Mouse (Mus musculus) activated CD4-positive, CD25-positive, alpha-beta regulatory T cell, adult 4 months (primary cell): ENCODE measurements around the gene BC025446. TPM values are rescaled to one million over a fixed set of nuclear protein-coding genes. Genes with fewer than 3 reads are reported as not detected.
"Not testable (repeated sequence)": the region's sequence is repeated elsewhere in the genome, so short reads cannot be mapped to it uniquely, and the experiment has no call there.

Source experiments
- ATAC-seq: one replicate; pipeline ENCODE4 v1.8.0; 2017
- polyA plus RNA-seq, 2 experiments: library from polyadenylated mRNA; unstranded; fragments of 100-300 nt; shearing (Covaris generic); gene quantifications; one replicate each; pipeline ENCODE4 v1.2.1; 2017

The BC025446 gene
- polyA plus RNA-seq, result not detected

DNA sequence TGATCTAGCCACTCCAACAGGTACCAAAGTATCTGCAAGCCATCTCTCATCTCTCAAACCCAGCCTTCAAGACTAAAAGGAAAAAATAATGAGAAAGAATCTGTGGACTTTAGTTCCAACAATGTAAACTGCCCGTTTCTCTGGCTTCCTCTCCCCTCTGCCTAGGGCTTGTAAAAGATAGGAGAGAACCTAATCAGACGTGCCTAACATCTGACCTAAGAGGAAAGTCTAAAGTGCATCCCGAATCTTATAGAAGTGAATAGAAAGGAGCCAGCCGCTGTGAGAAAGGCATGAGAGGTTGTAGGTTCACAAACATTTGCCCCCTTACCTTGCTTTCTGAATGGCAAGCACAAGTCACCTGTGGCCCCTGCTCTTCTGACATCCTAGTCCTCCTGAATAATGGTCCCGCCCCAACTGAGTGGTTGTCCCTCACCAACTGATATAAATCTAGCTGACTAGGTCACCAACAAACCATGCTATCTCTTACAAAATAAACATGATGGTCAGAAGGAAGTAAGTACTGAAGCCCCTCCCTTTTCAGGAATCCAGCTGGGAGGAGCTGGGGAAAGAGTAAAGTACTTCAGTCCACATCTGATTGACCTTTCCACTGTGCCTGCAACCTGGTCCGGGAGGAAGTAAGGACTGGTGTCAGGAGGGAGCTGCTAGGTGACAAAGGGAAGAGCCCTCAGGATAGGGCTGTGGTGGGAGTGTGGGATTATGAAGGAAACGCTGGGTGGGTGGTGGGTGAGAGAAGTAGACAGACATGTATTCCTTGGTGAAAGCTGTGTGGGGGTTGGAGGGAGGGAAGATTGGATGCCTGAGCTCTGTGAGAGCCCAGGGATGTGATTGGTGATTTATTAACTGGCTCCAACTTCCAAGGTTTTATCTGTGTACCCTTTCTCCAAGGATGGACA is at the start of gene BC025446:
BC025446 (plus strand) TSS at position 599 of the 914 bp plus-strand sequence.
- no peak for ATAC-seq

DNA sequence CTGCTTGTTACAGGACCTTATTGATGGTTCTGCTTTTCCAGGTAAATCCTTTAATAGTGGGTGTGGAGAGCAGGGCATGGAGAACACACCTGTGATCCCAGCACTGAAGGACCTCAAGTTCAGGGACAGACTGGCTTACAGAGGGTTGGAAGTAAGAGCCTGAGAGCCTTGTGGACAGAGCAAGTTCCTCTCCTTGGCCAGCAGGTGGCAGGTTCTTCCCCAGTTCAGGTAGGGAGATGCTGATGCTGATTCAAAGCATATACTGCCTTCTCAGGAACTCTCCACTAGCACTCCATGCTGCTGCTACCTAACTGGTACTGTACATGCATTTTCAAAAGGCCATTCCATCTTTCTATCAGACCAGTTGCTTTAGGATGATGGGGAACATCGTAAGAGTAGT is 40.7 kb upstream of the BC025446 start:
- no peak for ATAC-seq

DNA sequence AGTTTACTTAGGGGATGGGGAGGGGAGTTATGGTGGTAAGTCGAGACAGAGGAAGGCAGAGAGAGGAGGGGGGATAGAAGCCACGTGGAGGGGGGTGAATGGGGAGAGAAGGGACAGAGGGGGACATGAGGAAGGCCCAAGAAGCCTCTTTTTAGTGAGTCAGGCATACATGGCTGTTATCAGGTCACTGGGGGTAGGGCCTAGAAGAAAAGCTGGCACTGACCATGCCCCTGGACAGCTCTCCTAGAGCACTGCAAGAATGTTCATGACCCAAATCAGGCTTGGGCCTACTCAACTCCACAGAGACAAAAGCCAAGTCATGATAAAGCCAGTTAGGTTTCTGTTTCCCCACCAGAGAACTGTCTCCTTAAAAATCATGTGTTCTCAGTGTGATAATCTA is 29.9 kb upstream of the BC025446 start:
- no peak for ATAC-seq

DNA sequence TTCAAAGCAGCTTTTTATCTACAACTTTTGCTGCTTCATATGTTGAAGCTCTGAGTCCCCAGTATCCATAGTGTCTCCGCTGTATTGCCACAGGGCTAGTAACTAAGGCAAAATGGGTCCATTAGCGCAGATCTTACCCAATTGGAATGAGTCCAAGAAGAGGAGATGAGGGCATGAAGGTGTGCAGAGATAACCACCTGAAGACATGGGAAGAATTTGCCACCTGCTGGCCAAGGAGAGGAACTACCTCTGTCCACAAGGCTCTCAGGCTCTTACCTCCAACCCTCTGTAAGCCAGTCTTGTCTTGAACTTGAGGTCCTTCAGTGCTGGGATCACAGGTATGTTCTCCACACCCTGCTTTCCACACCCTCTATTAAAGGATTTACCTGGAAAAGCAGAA is 27.1 kb upstream of the BC025446 start:
- ATAC-seq, result no peak

DNA sequence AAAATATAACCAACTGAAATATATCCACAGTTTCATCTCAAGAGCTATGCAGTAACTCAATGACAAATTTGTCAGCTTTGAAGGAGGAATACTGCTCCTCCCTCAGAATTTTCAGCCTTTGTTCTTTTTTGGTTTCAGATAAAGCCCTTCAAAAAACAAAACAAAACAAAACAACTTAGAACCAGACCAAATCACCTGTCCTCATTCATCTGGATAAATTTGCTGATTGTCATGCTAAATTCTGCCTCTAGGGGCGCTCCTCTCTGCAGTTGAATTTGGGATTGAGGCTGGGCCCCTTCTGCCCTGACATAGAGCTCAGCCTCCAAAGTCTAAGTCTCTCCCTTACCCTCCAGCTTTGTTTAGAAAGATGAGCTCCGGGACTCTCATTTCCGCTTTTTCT is 25.6 kb upstream of the BC025446 start:
- not testable (repeated sequence) for ATAC-seq

DNA sequence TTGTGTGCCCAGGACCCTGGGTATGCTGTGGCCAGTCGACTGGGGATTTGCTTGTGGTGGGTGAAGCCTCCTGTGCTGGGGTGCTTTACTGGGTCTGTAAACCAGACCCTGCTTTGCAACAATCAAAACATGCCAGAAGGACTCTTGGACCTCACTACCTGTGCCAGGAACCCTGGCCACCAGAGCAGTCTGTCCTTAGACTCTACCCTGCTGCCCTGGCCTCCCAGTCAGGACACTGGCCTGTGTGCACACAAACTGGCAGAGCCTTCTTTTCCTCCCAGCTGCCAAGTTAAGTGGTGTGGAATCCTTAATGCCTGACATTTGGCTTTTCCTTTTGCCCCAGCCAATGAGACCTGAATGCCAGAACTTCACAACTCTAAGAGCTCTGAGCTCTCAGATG is 655 bp downstream of the BC025446 start:
- no peak for ATAC-seq

DNA sequence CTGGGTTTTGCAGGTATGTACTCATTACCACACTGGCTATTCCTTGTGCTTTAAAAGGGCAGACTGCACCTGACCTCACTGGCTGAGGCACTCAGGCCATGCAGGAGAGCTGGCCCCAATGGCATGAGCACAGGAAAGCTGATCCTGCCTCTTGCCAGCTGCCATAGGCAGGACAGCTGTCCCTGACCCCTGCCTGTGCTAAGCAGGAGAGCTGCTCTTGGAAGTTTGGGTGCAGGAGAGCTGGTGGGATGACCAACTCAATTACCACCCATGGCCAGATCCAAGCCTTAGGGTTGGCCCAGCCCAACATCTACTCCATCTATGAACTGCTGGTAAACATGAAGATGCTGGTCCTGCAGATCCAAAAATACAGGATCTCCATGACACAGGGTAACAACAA is 5.8 kb downstream of the BC025446 start:
- no peak for ATAC-seq

DNA sequence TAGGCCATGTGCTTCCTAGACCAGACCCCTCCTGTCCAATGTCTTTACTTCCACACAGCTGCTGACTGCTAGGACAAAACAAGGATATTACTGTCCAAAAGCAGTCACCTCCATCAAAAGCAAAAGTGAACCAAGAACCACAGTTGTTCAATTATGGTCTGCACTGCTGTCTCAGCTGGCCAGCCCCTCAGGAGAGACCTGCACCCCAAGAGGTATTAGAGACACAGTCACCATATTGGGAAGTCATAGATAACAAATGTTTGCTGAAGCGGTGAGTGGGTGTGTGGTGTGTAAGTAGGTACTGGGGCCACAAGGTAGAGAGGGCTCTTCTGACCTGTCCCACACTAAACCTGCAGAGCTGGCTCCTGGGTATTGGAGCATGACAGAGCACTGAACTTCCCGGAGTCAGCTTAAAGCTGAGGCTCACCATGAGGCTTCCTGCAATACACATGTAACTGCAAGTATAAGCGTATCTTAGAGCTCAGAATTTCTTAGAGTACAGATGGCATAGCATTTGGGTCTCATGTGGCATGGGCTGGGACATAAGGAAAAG is 21.6 kb downstream of the BC025446 start:
- no peak for ATAC-seq

DNA sequence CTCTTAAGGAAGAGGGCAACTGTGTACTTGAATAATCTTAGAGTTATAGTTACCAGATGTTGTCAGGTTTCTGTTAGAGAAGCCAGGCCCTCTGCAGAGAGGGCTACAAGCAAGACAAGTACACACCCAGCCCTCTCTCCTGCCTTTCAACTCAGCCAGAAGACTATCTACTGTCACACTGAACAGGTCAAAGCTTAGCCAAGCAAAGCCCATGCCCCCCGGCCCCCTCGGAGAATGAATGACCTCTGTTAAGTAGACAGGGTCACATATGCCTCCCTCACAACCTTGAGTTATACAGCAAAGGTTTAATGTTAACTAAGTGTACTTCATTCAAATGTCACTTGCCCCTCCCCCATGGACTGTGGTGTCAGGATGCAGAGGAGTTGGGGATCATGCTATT is 24.4 kb downstream of the BC025446 start:
- no peak for ATAC-seq

DNA sequence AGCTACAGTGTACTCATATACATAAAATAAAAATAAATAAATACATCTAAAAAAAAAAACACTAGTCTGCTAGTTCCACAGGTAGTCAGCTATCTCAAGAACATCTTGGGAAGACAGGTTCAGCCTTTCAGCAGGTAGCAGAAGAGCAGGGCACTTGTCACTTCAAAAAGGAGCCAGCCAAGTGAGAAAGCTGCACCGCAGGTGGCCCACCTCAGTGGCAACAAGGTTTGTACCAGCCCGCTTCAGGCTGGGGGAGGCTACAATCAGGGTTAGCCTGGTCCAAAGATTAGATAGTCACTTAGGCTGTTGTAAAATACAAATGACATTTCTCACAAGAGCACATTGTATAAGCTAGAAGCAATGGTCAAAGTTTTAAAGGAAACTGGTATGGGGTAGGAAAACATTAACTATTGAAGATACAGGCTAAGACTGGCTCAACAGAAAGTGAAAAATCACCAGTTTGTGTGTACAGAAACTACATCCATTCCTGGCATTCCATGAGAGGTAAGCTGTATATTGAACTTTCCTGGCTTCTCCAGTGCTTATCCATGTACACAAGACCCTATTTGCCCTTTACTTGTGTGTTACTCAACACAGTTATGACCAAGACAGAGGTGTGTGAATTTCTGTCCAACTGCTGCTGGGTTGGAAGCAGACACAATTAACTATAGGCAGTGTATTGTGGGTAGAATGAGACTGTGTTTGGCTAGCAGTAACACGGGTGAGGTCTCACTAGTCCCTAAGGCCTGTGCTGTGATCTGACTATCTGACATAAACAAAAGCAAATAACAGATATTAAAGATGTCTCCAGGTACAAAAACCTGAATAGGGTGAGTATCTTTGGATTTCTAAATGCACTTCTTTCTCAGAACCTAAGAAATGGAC is 26.8 kb downstream of the BC025446 start:
- no peak for ATAC-seq

DNA sequence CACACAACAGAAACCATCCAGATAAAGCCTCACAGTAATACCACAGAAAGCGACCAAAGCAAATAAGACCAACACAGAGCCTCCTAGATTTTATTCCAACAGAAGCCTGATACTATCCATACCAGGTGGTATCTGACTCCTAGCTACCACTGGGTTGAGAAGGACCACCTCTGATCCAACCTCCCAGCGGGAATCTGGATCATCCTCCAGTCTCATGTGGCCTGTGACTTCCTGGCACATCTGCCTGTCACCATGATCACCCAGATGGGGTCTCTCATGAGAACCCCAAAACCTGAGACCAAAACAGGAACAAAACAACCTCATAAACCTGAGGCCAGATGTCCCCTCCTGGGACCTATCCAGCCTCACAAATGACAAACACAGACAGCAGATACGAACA is 38.5 kb downstream of the BC025446 start:
- no peak for ATAC-seq

DNA sequence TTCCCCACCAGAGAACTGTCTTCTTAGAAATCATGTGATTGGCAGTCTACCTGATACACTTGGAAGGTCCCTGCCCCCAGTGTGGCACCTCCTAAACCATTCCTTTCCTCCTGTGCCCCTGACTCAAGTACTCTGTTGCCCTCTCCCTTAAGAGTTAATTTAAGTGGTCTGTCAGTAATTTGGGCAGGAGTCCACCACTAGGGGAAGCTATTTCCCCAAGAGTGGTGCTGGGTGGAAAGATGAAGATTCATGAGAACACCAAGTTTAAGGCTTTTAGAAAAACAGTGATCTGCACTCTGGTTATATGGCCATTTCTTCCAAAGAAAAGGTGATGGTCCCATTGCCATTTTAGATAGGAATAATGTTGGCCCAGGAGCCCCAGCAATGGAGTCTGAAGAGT is 49.7 kb downstream of the BC025446 start:
- no peak for ATAC-seq

DNA sequence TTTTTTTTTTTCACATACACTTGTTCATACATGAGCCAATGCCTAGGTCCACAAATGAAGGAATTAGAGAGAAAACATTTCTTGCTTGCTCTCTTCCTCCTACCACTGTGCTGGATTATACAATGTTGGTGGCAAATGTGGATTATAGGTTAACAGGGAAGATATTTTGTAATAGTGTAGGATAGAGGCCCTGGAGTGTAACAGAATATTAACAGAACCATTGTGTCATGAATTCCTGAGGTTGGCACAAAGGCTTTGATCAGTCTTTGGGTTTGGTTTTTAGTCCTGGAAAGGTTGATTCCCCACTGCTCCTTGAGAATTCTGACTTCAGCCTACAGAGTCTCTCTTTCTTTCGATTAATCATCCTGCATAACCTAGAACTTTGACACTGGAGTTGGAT is 50.5 kb downstream of the BC025446 start:
- no peak for ATAC-seq

DNA sequence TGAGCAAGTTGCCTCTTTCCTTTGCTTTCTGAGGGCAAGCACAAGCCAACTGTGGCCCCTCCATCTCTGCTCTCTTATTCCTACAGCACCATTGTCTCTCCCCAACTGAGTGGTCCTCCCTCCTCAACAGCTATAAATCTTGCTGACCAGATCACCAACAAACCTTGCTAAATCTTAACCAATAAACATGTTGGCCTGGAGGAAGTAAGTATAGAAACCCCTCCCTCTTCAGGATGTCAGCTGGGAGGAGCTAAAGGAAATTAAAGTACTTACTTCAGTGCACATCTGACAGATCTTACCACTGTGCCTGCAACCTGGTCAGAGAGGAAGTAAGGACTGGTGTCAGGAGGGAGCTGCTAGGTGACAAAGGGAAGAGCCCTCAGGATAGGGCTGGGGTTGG is 51.9 kb downstream of the BC025446 start, which contains the start of gene Ly6f:
Ly6f (plus strand) TSS at position 301 of the 400 bp plus-strand sequence.
- ATAC-seq, result no peak

DNA sequence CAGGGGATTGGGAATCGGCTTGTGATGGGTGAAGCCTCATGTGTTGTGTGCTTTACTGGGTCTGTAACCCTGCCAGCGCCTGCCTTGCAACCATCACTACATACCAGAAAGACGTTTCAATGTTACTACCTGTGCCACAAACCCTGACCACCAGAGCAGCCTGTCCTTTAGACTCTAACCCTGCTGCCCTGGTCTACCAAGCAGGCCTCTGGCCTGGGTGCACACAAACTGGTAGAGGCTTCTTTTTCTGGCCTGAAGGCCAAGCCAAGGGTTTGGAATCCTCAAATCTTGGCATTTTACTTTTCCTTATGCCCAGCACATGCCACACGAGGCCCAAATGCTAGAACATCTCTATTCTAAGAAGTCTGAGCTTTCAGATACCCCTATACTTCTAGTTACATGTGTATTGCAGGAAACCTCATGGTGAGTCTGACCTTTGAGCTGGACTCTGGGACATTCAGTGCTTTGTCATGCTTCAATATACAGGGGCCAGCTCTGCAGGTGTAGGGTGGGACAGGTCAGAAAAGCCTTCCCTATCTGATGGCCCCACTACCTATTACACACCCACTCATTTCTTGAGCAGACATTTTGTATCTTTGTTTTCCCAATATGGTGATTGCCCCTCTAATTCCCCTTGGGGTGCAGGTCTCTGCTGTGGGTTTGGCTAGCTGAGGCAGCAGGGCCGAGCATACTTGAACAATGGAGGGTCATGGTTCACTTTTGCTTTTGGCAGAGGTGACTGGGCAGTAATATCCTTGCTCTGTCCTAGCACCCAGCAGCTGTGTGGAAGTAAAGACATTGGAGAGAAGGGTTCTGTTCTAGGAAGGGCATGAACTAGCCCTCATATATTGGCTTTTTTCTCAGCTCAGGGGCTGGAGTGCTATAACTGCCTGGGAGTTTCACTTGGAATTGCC is 53.0 kb downstream of the BC025446 start:
- ATAC-seq, result no peak

DNA sequence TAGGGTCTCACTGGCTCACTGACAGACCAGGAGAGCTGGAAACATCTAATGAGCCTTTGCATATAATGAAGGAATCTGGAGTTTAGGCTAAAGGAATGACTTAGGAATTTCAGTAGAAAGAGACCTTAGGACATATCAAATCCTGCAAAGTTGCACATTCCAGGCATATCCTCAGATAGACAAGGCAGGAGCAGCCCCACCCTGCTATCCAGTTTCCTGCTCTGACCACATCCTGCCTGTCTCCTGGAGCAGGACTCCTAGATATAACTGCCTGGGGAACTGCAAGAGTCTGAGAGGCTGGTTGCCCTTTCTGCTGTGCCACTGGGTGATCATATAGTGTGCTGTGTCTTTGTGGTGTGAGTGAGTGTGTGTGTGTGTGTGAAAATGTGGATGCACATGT is 54.0 kb downstream of the BC025446 start:
- ATAC-seq, result no peak

DNA sequence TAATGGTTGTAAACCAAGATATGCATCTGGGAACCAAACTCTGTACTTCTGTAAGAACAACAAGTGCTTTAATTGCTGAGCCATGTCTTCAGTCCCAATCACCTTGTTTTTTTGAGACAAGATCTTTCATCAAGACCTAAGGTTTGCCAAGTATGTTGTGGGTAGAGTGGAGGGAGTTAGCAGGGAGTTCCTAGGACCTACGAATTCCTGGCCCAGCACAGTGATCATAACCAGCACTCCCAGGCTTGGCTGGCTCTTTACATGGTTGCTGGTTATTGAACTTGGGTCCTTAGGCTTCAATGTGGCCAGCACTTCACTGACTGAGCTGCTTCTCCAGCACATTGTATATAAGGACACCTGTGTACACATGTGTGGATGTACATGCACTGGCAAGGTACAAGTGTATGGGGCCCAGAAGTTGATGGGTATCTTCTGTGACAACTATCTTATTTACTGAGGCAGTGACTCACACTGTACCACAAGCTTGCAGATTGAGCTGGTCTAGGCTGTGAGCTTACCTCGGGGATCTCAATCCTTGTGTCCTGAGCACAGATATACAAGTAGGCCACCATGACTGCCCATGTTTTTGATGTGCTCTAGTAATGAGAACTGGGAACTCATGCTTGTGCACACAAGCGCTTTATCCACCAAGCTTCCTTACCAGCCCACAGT is 54.7 kb downstream of the BC025446 start:
- ATAC-seq, result no peak

DNA sequence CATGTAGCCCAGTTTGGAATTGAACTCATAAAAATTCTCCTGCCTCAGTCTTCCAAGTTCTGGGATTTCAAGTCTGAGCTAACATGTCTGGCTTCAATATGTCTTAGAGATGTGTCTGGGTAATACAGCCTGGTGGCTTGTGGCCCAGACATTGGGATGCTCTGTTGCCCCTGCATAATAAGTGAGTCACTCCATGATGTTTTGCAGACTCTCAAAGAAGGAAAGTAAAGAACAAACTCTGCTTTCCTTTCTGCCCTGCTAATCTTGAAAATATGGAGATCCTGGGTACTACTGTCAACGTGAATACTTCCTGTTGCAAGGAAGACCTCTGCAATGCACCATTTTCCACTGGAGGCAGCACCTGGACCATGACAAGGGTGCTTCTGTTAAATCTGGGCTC is 55.2 kb downstream of the BC025446 start:
- no peak for ATAC-seq

DNA sequence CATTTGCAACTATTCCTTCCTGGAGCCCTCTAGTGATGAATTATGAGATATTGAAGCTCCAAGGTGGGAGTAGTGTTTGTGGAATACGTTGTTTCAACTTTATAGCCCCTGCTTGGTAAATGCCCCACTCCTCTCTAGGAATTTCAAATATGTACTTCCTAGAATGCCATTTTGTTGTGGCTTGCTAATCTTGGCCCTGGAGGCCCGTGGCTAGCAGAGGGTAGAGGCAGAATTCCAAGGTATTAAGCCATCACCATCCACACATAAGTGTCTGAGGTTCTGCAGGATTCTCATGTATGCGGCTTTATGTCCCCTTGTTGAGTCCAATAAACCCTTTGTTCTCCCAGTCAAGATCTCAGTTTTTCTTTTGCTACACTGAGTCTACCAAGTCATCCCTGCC is 55.7 kb downstream of the BC025446 start:
- ATAC-seq, result no peak
